In the genomic region with DNA sequence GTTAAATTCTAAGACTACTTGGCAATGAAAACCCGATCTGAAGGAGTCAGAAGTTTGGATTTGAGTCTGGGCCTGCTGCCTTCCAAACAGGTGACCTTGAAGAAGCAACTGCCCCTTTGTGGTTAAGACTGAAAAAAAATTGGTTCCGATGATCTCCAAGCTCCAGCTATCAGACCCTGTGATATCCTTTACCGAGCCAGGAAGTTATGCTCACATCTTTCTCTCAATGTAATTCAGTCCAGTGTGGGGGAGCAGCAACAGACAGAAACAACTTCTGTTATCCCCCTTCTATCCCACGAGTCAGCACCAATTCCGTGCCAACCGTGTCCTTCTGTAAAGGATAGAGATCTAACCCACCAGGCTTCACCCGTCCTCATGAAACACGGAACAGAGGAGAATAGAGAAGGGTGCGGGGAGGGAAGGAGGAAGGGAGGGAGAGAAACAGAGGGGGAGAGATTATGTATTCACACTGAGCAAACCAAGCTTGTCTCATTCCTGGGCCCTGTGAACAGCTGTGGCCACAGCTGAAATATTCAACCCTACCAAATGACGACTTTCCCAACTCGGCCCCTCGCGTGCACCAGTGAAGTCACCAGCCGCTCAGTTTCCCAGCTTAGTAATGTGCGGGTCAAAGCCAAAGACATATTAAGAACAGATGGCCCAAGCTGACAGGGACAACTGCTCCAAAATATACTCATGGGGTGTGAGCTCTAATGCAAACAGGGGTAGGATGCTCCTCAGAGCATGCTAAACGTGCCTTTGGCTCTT, we compare ENCODE assay signal across 9 mouse cellular contexts.
DNase-seq lines count a peak whose midpoint lies in the region; ATAC-seq and TF ChIP-seq lines count a peak whose summit lies in the region.
"Had no signal": no experiment of that assay in that cellular context is flagged by ENCODE, and none has a peak within 500 bp of the region (broad histone marks: within the 10 kb centered on the region; RNA-seq: fewer than 3 reads in every experiment).

No protein-coding gene starts in this region.

- intact Hi-C loops in gastrocnemius, postnatal 14 days (cut with DNase I; ENCODE audit: low total_unique reads) = no loop called here
- intact Hi-C loops in left cerebral cortex, postnatal 14 days (cut with DNase I) = no loop called here

- 0 out of 2 replicates have a peak, but pooled peaks cover 4% of the 10 kb centered on the region for H3K4me1 ChIP-seq in hindbrain, postnatal 0 days (ENCODE audit: insufficient read depth, low read length)
- no peaks in the 10 kb centered on the region for H3K4me1 ChIP-seq in hindbrain, embryonic 11.5 days (replicated peaks; ENCODE audit: control insufficient read depth, insufficient read depth, low read length)
- no peaks in the 10 kb centered on the region for H3K4me1 ChIP-seq in lung, embryonic 14.5 days (ENCODE audit: insufficient read depth)
- H3K4me1 ChIP-seq: liver, embryonic 12.5 days had no signal

- no peak overlapping the region for H3K4me3 ChIP-seq in hindbrain, postnatal 0 days (ENCODE audit: low read length)
- H3K4me3 ChIP-seq in hindbrain, embryonic 11.5 days (ENCODE audit: low read depth, low read length) = no peak overlapping the region
- no peak overlapping the region for H3K4me3 ChIP-seq in lung, embryonic 14.5 days (ENCODE audit: low read depth, low read length)
- H3K4me3 ChIP-seq: liver, embryonic 12.5 days had no signal

- no peak overlapping the region for H3K27ac ChIP-seq in hindbrain, postnatal 0 days
- H3K27ac ChIP-seq in hindbrain, embryonic 11.5 days (ENCODE audit: low read depth, low read length) = no peak overlapping the region
- no peak overlapping the region for H3K27ac ChIP-seq in lung, embryonic 14.5 days (ENCODE audit: low read depth)
- H3K27ac ChIP-seq: liver, embryonic 12.5 days had no signal

- TF ChIP-seq CTCF in hindbrain, postnatal 0 days (IDR thresholded peaks at IDR 0.05; ENCODE audit: low read depth) = no peak
- TF ChIP-seq CTCF in lung, embryonic 14.5 days (IDR thresholded peaks at IDR 0.05; ENCODE audit: low read depth) = no peak

- no peak overlapping the region for H3K9ac ChIP-seq in hindbrain, postnatal 0 days (replicated peaks; ENCODE audit: low read length)
- H3K9ac ChIP-seq in hindbrain, embryonic 11.5 days (ENCODE audit: low read depth, low read length) = no peak overlapping the region
- no peak overlapping the region for H3K9ac ChIP-seq in lung, embryonic 14.5 days
- H3K9ac ChIP-seq: liver, embryonic 12.5 days had no signal

- no peaks in the 10 kb centered on the region for H3K27me3 ChIP-seq in hindbrain, postnatal 0 days (ENCODE audit: insufficient read depth, low read length)
- no peaks in the 10 kb centered on the region for H3K27me3 ChIP-seq in hindbrain, embryonic 11.5 days (ENCODE audit: control insufficient read depth, insufficient read depth, low read length)
- no peaks in the 10 kb centered on the region for H3K27me3 ChIP-seq in lung, embryonic 14.5 days (ENCODE audit: insufficient read depth, low read length)
- H3K27me3 ChIP-seq: liver, embryonic 12.5 days had no signal

- peak; percentile 59; the same call in 1 of the 2 replicates for ATAC-seq in hindbrain, postnatal 0 days
- no peak for ATAC-seq in hindbrain, embryonic 11.5 days (ENCODE audit: low FRiP score)
- peak; percentile 77 for ATAC-seq in lung, embryonic 14.5 days (ENCODE audit: insufficient read depth)
- ATAC-seq: liver, embryonic 12.5 days had no signal

- H3K9me3 ChIP-seq in hindbrain, postnatal 0 days (ENCODE audit: low read length) = no peaks in the 10 kb centered on the region
- H3K9me3 ChIP-seq in hindbrain, embryonic 11.5 days (ENCODE audit: control insufficient read depth, low read length) = no peaks in the 10 kb centered on the region
- H3K9me3 ChIP-seq in lung, embryonic 14.5 days (ENCODE audit: low read depth, low read length) = no peaks in the 10 kb centered on the region
- H3K9me3 ChIP-seq: liver, embryonic 12.5 days had no signal

- no peaks in the 10 kb centered on the region for H3K36me3 ChIP-seq in hindbrain, postnatal 0 days (ENCODE audit: insufficient read depth, low read length)
- H3K36me3 ChIP-seq in hindbrain, embryonic 11.5 days (ENCODE audit: control insufficient read depth, insufficient read depth, low read length) = no peaks in the 10 kb centered on the region
- no peaks in the 10 kb centered on the region for H3K36me3 ChIP-seq in lung, embryonic 14.5 days (ENCODE audit: insufficient read depth)
- H3K36me3 ChIP-seq: liver, embryonic 12.5 days had no signal

- 66% methylated on average over 16 of the region's 16 CpGs for WGBS in hindbrain, postnatal 0 days
- 83% methylated on average over 16 of the region's 16 CpGs for WGBS in hindbrain, embryonic 11.5 days
- 60% methylated on average over 16 of the region's 16 CpGs for WGBS in lung, embryonic 14.5 days

- peak; percentile 49 for DNase-seq in hindbrain, postnatal 0 days (ENCODE audit: low spot score)
- no peak for DNase-seq in hindbrain, embryonic 11.5 days (ENCODE audit: low spot score)
- DNase-seq in NIH3T3 (ENCODE audit: low read depth) = peak; percentile 77
- peak; percentile 76 for DNase-seq in gastrocnemius, postnatal 14 days
- DNase-seq in lung, embryonic 14.5 days = peak; percentile 69
- DNase-seq in right cerebral cortex, postnatal 36 days (ENCODE audit: low spot score in 2 of 2) = no peak
- no peak for DNase-seq in thymus, postnatal 0 days (ENCODE audit: low spot score)
- DNase-seq in left cerebral cortex, postnatal 14 days (ENCODE audit: low spot score in 2 of 2) = no peak

- H3K4me2 ChIP-seq in hindbrain, postnatal 0 days (ENCODE audit: low read depth, low read length) = no peak overlapping the region
- H3K4me2 ChIP-seq in hindbrain, embryonic 11.5 days (replicated peaks; ENCODE audit: low read depth, low read length) = no peak overlapping the region
- no peak overlapping the region for H3K4me2 ChIP-seq in lung, embryonic 14.5 days
- H3K4me2 ChIP-seq: liver, embryonic 12.5 days had no signal

Comparison
In these comparisons a context has a peak if more than half of its experiments do, and no peak if none do; other contexts are left out.
1. DNase-seq: peak in hindbrain, postnatal 0 days (single experiment), NIH3T3 (single experiment), gastrocnemius, postnatal 14 days (single experiment) and lung, embryonic 14.5 days (single experiment); none in hindbrain, embryonic 11.5 days (single experiment), right cerebral cortex, postnatal 36 days (0 of 2), thymus, postnatal 0 days (single experiment) and left cerebral cortex, postnatal 14 days (0 of 2).